Mouse (Mus musculus) CD4-positive, CD25-positive, alpha-beta regulatory T cell (primary cell): ENCODE measurements around the gene Nadsyn1. TPM values are rescaled to one million over a fixed set of nuclear protein-coding genes. Genes with fewer than 3 reads are reported as not detected.

Experiments
- polyA plus RNA-seq: library from polyadenylated mRNA; unstranded; fragments of 100-300 nt; shearing (Covaris generic); gene quantifications from one replicate; pipeline ENCODE4 v1.2.1, GENCODE M21; 2017

The Nadsyn1 gene
- 17.7 TPM for polyA plus RNA-seq

DNA sequence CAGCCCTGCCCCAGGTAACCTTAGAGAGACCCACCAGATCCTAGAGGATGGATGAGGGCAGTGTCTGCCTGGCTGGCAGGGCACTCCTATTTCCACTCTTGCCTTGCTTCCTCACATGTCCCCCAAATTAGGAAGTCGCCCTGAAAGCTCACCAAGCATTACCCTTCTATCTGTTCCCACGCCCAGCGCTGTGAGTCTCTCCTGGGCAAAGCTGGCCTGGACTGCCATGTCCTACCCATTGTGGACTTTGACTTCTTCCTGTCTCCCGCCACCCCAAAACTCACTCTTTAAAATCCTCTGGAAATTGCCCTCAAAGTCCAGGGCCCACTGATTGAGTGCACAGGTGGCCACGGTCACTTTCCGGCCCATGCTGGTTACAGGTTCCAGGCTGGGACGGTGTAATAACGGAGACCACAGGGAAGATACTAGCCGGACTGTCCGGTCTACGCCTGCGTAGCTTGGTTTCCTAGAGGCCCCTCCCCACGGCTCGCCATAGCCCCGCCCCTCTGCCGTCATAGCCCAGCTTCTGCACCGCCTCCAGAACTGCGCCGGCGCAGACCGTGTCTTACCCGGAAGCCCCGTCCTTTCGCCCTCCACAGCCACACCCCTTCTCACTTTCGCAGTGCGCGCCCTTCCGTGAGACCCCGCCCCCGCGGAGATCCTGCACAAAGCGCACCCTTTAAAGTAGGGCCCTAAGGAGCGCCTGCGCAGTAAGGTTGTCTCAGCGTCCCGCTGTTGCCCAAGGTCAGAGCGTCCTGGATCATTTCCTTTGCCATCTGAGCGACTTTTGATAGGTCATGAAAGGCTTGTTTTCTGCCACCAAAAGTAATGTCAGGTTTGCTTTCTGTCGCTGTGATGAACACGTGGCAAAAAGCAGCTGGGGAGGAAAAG is at the start of gene Nadsyn1, which contains the start of gene Dhcr7:
Gene Nadsyn1, minus strand, starts transcription at position 475 of the 891 bp plus-strand sequence.
Gene Dhcr7, plus strand, starts transcription at position 771 of the 891 bp plus-strand sequence.

GRCm38 (mm10) chr7:143866538-143866937 is 43.9 kb upstream of the Nadsyn1 start, which contains the start of gene Gm498:
TSS of gene Gm498 (plus strand) at chr7:143866838.

GRCm38 (mm10) chr7:143783996-143784829 is 38.4 kb downstream of the Nadsyn1 start, which contains the start of gene Mrgpre:
TSS of gene Mrgpre (minus strand) at chr7:143784500.

GRCm38 (mm10) chr7:143766893-143767292 is 55.8 kb downstream of the Nadsyn1 start, which contains the start of gene Mrgprg:
TSS of gene Mrgprg (minus strand) at chr7:143766993.

DNA sequence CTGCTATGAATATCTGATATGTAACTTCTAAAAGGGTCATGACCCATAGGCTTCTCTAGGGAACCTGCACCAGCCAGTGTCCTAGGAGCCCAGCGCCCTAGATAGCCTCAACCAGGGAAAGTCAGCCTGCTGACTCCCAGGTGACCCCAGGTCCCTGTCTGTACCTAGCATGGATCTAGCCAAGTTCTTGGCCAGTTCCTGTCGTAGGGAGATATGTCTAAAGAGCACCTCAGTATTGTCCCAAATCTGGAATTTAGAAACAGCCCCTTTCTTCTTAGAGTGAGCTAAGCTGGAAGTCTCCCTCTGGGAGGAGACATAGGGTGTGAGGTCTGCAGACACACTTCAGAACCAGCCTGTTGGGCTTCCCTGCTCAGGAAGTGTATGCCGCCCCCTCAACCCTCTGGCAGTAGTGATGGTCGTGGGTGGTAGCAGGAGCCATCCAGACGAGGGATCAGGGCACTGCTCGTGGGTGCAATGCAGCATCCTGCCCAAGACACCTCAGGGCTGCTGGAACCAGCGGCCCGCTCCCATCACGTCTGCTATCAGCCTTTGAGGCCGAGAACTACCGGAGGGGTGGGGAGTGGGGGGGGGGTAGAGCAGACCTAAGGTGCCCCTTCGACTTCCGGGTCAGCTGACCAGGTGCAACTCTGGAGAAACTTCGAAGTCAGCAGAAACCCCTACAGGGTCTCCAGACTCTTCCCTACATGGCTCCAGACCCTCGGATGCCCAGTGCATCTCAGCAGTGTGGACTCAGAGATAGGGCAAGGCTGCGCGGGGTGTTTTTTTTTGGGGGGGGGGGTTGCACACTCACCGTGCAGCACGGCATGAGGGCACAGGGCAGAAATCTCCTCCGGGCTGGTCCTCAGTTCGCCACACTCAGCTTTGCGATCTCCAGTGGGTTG is 66.3 kb downstream of the Nadsyn1 start, which contains the start of gene Osbpl5:
Gene Osbpl5, minus strand, starts transcription at position 861 of the 902 bp plus-strand sequence.

Other genes starting within 250 kb of the Nadsyn1 start
- gene Cars, start 222.8 kb downstream of the Nadsyn1 start, polyA plus RNA-seq = 48.2 TPM
- 24.0 TPM for gene Tnfrsf26, start 194.1 kb downstream of the Nadsyn1 start, polyA plus RNA-seq
- 22.3 TPM for gene Tnfrsf22, start 173.2 kb downstream of the Nadsyn1 start, polyA plus RNA-seq
- gene Tnfrsf23, start 137.0 kb downstream of the Nadsyn1 start, polyA plus RNA-seq = 2.5 TPM
- gene Osbpl5, start 65.9 kb downstream of the Nadsyn1 start, polyA plus RNA-seq = 21.2 TPM
- not detected for gene Mrgprg, start 55.9 kb downstream of the Nadsyn1 start, polyA plus RNA-seq
- gene Mrgpre, start 38.3 kb downstream of the Nadsyn1 start, polyA plus RNA-seq = 7.4 TPM
- gene Dhcr7, start 296 bp upstream of the Nadsyn1 start, polyA plus RNA-seq = 33.4 TPM
- not detected for gene Gm498, start 44.0 kb upstream of the Nadsyn1 start, polyA plus RNA-seq
- not detected for gene Shank2, start 179.1 kb upstream of the Nadsyn1 start, polyA plus RNA-seq